Mouse (Mus musculus) layer of hippocampus, adult 2 months (tissue): ENCODE data around the gene Cyp2c68. TPM values are rescaled to one million over a fixed set of nuclear protein-coding genes. Genes with fewer than 3 reads are reported as not detected.
"Not testable (repeated sequence)": the region's sequence is repeated elsewhere in the genome, so short reads cannot be mapped to it uniquely, and the experiment has no call there.

Source experiments
- DNase-seq, 2 experiments: peaks; one replicate each; pipeline ENCODE4 v3.0.0; 2022; ENCODE audit warnings: low spot score in 2 of 2
- H3K27ac ChIP-seq: fragments of 200-600 bp; 2 replicates; pipeline ENCODE4 v1.8.1; 2022
- H3K4me3 ChIP-seq: fragments of 200-600 bp; 2 replicates; pipeline ENCODE4 v1.8.1; 2022; ENCODE audit warnings: mild to moderate bottlenecking
- CTCF ChIP-seq: fragments of 200-600 bp; conservative IDR thresholded peaks from 2 replicates; pipeline ENCODE4 v1.8.1; 2022; ENCODE audit warnings: antibody characterized with exemption, mild to moderate bottlenecking, moderate library complexity
- long read RNA-seq, 2 experiments: library from polyadenylated mRNA; stranded (forward); transcript quantifications; one replicate each; pipeline ENCODE4 v2.0.0; 2021; ENCODE audit warnings: borderline mapping rate in 2 of 2
- total RNA-seq, 2 experiments: library from RNA; stranded (reverse); gene quantifications; 2 replicates each; pipeline ENCODE4 v1.2.3; 2021

Cyp2c68 gene
- total RNA-seq, result not detected
- long read RNA-seq, experiment 1, result 0 reads
- long read RNA-seq, experiment 2, result 0 reads

DNA sequence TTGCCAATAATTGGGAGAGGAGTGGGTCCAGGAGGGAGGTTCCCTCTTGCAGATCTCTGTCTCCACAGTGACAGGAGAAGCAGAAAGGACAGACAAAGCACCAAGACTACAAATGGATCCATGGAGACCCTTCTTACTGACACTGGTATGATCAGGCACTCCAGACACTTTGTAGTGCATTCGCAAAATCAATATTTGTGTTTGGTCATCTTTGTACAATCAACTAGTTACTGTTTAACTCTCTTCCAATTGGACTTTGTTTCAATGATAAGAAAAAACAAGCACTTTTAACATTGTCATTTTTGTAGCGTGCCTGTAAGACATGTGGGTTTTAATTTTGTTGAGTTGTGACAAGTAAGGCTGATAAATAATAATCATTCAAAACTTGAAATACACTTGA is at the start of gene Cyp2c68:
TSS of gene Cyp2c68 (minus strand) at position 135 of the 400 bp plus-strand sequence.
- no peak within 1 kb of the TSS for H3K27ac ChIP-seq
- DNase-seq, result no peak
- no peak for TF ChIP-seq CTCF
- no peak within 1 kb of the TSS for H3K4me3 ChIP-seq

DNA sequence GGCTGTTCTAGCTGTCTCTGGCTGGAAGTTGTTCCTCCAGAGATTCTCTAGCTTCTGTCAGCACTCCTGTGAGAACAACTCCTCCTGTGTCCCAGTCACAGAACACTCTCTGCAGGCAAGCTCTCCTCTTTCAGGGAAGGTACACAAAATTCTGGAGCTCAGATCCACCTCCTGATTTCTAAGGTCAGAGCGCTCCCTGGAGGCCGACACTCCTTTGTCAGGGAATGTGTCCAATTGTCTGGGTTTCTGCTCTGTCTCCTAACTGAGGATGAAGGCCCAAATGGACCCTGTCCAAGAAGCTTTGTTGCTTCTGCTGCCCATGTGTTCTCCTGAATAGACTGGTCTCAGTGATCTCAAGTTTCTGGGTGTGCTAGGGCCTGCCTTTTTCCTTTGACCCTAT is 44.6 kb upstream of the Cyp2c68 start:
- not testable (repeated sequence) for H3K4me3 ChIP-seq, H3K27ac ChIP-seq, DNase-seq

DNA sequence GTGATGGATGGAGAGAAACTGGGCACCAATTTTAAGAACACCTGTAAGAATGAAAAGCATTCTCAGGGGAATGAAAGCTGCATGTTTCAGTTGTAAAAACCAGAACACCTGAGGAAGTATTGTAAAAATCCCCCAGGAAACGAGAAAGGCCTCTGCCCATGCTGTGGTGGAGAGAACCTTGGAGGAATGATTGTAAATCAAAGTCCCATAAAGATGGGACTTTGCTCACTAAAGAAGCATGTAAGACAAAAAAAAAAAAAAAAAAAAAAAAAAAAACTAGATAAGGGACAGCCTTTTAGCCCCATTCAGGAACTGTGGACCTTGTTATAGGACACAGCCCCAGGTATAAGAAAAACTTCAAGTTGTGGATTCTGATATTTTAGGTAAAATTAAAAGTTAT is 4.5 kb upstream of the Cyp2c68 start:
- no peak for TF ChIP-seq CTCF
- no peak for DNase-seq
- no peak overlapping the region for H3K4me3 ChIP-seq
- H3K27ac ChIP-seq, result no peak overlapping the region

DNA sequence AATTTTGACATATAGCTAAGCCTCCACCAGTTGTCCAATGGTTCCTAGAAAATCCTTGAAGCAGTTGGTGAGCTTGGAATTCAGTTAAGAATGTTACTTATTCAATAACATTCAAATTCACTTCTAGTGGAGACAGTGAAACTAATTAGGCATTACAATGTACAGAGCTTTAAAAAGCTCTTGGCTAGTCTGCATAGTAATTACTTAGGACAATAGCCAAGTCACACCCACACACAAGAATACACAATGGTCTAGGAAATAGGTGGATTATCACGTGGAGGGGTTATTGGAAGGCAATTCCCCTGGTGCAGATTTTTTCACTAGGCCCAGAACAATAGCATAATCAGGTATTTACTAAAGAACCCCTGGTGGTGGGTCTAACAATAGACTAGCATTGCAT is 3.5 kb upstream of the Cyp2c68 start:
- DNase-seq, H3K27ac ChIP-seq, H3K4me3 ChIP-seq: not testable (repeated sequence)

DNA sequence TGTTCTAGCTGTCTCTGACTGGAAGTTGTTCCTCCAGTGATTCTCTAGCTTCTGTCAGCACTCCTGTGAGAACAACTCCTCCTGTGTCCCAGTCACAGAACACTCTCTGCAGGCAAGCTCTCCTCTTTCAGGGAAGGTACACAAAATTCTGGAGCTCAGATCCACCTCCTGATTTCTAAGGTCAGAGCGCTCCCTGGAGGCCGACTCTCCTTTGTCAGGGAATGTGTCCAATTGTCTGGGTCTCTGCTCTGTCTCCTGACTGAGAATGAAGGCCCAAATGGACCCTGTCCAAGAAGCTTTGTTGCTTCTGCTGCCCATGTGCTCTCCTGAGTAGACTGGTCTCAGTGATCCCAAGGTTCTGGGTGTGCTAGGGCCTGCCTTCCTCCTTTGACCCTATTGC is 29.7 kb downstream of the Cyp2c68 start:
- H3K27ac ChIP-seq, DNase-seq: not testable (repeated sequence)

DNA sequence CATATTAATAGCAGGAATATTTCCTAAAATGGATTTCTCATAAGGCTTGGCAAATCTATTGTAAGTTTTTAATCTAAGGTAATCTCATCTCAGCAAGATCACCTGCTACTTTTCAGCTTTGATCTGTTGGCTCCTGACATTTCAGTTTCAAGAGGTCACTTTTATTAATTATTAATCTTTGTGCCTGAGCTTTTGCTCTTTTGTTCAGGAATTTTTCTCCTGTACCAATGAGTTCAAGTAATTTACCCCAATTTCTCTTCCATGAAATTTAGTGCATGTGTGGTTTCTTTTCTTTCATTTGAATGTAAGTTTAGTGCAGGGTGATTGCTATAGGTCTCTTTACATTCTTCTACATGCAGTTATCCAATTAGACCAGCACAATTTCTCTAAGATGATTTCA is 75.2 kb downstream of the Cyp2c68 start:
- DNase-seq, H3K27ac ChIP-seq, H3K4me3 ChIP-seq: not testable (repeated sequence)

More for the DNA sequence above, 29.7 kb downstream of the Cyp2c68 start:
- H3K4me3 ChIP-seq, result not testable (repeated sequence)

DNA sequence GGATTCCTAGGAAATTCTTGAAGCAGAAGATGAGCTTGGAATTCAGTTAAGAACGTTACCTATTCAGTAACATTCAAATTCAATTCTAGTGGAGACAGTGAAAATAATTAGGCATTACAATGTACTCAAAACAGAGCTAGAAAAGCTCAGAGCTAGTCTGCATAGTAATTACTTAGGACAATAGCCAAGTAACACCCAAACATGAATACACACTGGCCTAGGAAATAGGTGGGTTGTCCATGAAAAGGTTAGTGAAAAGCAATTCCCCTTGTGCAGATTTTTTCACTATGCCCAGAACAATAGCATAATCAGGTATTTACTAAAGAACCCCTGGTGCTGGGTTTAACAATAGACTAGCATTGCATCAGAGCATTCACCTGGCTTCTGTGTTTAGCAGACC is 88.5 kb downstream of the Cyp2c68 start:
- Histone ChIP-seq H3K27ac (no peak overlapping the region), H3K4me3 (no peak overlapping the region)
- no peak for TF ChIP-seq CTCF
- no peak for DNase-seq

DNA sequence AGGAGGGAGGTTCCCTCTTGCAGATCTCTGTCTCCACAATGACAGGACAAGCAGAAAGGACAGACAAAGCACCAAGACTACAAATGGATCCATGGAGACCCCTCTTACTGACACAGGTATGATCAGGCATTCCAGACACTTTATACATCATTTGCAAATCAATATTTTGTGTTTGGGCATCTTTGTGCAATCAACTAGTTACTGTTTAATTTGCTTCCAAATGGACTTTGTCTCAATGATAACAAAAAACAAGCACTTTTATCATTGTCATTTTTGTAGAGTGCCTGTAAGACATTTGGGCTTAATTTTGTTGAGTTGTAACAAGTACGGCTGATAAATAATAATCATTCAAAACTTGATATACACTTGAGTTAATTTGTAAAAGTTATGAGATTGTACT is 91.9 kb downstream of the Cyp2c68 start, which contains the start of gene Cyp2c67:
TSS of gene Cyp2c67 (minus strand) at position 114 of the 400 bp plus-strand sequence.
- no peak within 1 kb of the TSS for H3K4me3 ChIP-seq
- no peak for TF ChIP-seq CTCF
- H3K27ac ChIP-seq, result no peak within 1 kb of the TSS
- no peak for DNase-seq

DNA sequence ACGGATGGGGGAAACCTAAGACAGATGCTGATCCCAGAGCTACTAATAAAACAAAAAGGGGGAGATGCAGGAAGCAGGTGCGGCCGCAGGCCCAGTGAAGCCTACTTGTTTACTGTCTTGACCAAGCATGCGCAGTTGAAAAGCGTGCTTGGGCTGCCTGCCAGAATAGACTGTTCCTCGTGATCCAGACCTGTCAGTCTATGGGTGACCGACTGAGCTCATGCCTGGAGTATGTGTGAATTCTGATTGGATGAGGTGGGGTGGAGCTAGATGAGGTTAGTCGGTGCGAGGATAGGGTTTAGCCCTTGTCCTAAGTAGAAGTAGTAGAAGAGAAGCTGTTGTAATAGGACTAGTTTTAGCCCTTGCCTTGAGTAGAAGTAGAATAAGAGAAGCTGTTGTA is 93.3 kb downstream of the Cyp2c68 start:
- no peak for DNase-seq
- TF ChIP-seq CTCF, result no peak

DNA sequence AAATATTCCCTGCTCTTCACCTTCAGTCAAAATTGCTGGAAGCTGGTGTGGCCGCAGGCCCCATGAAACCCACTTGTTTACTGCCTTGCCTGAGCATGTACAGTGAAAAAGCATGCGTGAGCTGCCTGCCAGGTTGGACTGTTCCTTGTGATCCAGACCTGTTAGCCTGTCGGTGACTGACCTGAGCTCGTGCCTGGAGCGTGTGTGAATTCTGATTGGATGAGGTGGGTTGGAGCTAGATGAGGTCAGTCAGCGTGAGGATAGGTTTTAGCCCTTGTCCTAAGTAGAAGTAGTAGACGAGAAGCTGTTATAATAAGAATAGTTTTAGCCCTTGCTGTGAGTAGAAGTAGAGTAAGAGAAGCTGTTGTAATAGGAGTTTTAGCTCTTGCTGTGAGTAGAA is 96.3 kb downstream of the Cyp2c68 start:
- H3K4me3 ChIP-seq, H3K27ac ChIP-seq, DNase-seq: not testable (repeated sequence)

More for the DNA sequence above, 93.3 kb downstream of the Cyp2c68 start:
- Histone ChIP-seq H3K4me3 (no peak overlapping the region), H3K27ac (no peak overlapping the region)

Other genes with a start within 250 kb of the Cyp2c68 start
- not detected for gene Cyp2c39, start 230.2 kb downstream of the Cyp2c68 start, total RNA-seq
- gene Cyp2c67, start 92.0 kb downstream of the Cyp2c68 start, total RNA-seq, result not detected
- not detected for gene Cyp2c40, start 71.8 kb upstream of the Cyp2c68 start, total RNA-seq
- not detected for gene Cyp2c69, start 145.7 kb upstream of the Cyp2c68 start, total RNA-seq